Mouse (Mus musculus): Measurements from ENCODE around the gene Tecpr1. TPM values are rescaled to one million over a fixed set of nuclear protein-coding genes. Genes with fewer than 3 reads are reported as not detected.
A peak's percentile ranks its signal among the peaks of the same experiment; 100 is the strongest.

Tecpr1 gene
- polyA plus RNA-seq, 1 experiment from 2014 or later: 15.4 TPM

DNA sequence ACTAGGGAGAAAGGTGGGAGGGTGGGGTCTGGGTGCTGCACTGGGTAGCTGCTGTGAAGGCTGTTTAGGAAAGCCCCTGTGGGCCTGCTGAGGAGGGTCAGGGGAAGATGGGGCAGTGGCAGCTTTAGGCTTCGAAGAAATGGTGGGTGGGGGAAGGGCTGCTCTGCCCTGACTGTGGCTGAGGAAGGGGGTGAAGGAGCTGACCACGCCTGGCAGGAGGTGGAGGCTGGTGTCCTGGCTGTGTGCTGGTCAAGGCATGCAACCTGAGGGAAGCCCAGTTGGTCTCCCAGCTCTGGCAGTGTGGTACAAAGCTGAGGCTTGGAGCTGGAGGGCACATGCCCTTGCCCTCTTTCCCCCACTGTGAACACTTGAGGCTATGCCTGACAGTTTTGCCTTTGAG, 35.3 kb upstream of the Tecpr1 start:
- peaks cover 6% of the 10 kb centered on the region; the same call in 1 of the 2 replicates for H3K36me3 ChIP-seq (ENCODE audit: control insufficient read depth, insufficient read depth, low read length)
- WGBS: 4% methylated on average over 2 of the region's 2 CpGs
- DNase-seq (ENCODE audit: low spot score) (peak; percentile 45), ATAC-seq (ENCODE audit: low FRiP score, low TSS enrichment) (no peak)
- H3K27me3 ChIP-seq (ENCODE audit: control insufficient read depth, insufficient read depth, low read length): no peaks in the 10 kb centered on the region
- H3K4me3 ChIP-seq (ENCODE audit: low read depth, low read length): peak overlapping the region; percentile 97
- TF ChIP-seq CTCF (IDR thresholded peaks at IDR 0.05; ENCODE audit: low read depth) (no peak), EP300 (optimal IDR thresholded peaks at IDR 0.05) (no peak)
- H3K4me1 ChIP-seq (replicated peaks; ENCODE audit: control insufficient read depth, insufficient read depth): peaks cover 13% of the 10 kb centered on the region
- peak overlapping the region; percentile 64 for H3K4me2 ChIP-seq (replicated peaks; ENCODE audit: low read depth)
- H3K9me3 ChIP-seq (ENCODE audit: control insufficient read depth, low read length): no peaks in the 10 kb centered on the region
- peak overlapping the region; percentile 70 for H3K27ac ChIP-seq (replicated peaks)
- peak overlapping the region; percentile 100 for H3K9ac ChIP-seq (ENCODE audit: low read length)

DNA sequence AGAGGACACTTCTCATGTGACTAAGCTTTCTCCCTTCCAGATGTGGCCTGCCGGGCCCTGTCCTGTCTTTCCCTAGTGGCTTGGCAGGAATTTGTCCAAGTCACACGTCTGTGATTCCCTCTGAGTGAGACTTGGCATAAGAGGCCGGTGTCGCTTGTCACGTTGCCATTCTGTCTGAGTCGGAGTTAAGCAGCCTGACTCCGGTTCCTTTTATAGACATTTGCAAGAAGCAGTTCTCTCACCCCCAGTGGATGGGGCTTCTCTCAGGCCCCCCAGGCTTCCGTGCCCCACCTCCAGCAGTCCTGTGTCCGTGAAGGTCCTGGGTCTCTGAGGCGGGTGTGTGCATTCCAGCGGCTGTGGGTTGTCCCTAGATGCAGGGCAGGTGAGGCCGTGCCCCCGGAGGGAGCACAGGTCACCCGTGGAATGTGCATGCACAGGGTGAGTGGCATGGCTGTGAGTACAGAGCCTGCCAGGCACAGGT, 34.8 kb upstream of the Tecpr1 start:
- Histone ChIP-seq H3K27me3 (ENCODE audit: control insufficient read depth, insufficient read depth, low read length) (no peaks in the 10 kb centered on the region), H3K4me3 (ENCODE audit: low read depth, low read length) (peak overlapping the region; percentile 97), H3K36me3 (ENCODE audit: control insufficient read depth, insufficient read depth, low read length) (peaks cover 6% of the 10 kb centered on the region; the same call in 1 of the 2 replicates), H3K27ac (replicated peaks) (peak overlapping the region; percentile 70), H3K4me2 (replicated peaks; ENCODE audit: low read depth) (peak overlapping the region; percentile 64), H3K9me3 (ENCODE audit: control insufficient read depth, low read length) (no peaks in the 10 kb centered on the region), H3K4me1 (replicated peaks; ENCODE audit: control insufficient read depth, insufficient read depth) (peaks cover 13% of the 10 kb centered on the region), H3K9ac (ENCODE audit: low read length) (peak overlapping the region; percentile 100)
- 13% methylated on average over 14 of the region's 14 CpGs for WGBS
- DNase-seq (ENCODE audit: low spot score) (peak; percentile 69), ATAC-seq (ENCODE audit: low FRiP score, low TSS enrichment) (peak; percentile 14; the same call in 1 of the 2 replicates)
- TF ChIP-seq CTCF (IDR thresholded peaks at IDR 0.05; ENCODE audit: low read depth) (no peak), EP300 (optimal IDR thresholded peaks at IDR 0.05) (no peak)

DNA sequence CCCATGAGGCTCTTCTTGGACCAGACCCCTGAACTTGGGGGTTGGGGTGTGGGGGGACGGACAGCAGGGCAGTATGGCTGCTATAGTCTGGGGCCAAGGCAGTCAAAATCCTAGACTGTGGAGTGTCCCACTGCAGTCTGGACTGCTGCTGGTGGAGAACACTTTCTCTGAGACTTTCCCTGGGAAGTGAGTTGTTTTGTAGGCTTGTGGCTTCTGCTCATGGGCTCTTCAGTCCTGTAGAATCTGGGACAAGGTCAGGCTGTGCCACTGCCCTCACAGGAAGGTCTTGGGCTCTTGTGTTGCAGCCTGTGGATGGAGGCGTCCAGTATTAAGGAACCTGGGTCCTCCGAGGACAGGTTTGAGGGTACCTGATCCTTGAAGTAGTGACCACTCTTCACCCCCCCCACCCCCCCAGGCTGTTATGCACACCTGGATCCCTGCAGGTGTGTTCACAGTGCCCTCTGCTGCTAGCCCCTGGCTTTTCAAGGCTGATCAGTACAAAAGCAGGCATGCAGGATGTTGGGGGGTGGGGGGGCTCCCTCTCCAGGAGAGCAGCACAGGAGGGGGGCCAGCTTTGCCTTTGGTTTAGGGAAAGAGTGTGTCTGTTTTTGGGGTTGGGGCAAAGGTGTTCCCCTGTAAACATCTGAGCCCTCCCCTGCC, 34.2 kb upstream of the Tecpr1 start:
- ATAC-seq (ENCODE audit: low FRiP score, low TSS enrichment): no peak
- Histone ChIP-seq H3K27ac (replicated peaks) (peak overlapping the region; percentile 99), H3K4me3 (ENCODE audit: low read depth, low read length) (peak overlapping the region; percentile 97), H3K4me1 (replicated peaks; ENCODE audit: control insufficient read depth, insufficient read depth) (peaks cover 13% of the 10 kb centered on the region), H3K36me3 (ENCODE audit: control insufficient read depth, insufficient read depth, low read length) (0 out of 2 replicates have a peak, but pooled peaks cover 6% of the 10 kb centered on the region), H3K4me2 (replicated peaks; ENCODE audit: low read depth) (peak overlapping the region; percentile 64), H3K9ac (ENCODE audit: low read length) (peak overlapping the region; percentile 100), H3K9me3 (ENCODE audit: control insufficient read depth, low read length) (no peaks in the 10 kb centered on the region), H3K27me3 (ENCODE audit: control insufficient read depth, insufficient read depth, low read length) (no peaks in the 10 kb centered on the region)
- WGBS: 39% methylated on average over 3 of the region's 3 CpGs
- TF ChIP-seq CTCF (IDR thresholded peaks at IDR 0.05; ENCODE audit: low read depth): peak; percentile 60
- no peak for TF ChIP-seq EP300 (optimal IDR thresholded peaks at IDR 0.05)
- peak; percentile 66 for DNase-seq (ENCODE audit: low spot score)

DNA sequence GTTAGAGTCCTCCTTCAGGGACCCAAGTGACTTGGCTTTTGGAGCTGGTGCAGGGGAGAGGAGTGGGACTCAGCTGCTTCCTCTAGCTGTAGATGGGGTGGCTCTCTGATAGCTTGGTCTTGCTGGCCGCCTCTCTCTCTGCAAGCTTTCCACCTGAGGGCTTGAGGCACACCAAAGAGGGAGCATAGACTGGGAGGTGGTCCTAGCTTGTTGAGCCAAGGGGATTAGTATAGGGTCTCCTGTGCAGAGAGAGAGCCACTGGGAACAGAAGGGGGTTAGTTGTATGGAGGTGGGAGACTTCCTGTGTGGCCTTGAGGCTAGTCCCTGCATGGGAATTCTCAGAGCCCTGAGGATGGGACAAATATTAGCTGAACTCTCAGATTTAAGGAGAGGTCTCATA, 33.5 kb upstream of the Tecpr1 start:
- peak overlapping the region; percentile 64 for H3K4me2 ChIP-seq (replicated peaks; ENCODE audit: low read depth)
- H3K27me3 ChIP-seq (ENCODE audit: control insufficient read depth, insufficient read depth, low read length): no peaks in the 10 kb centered on the region
- H3K9ac ChIP-seq (ENCODE audit: low read length): peak overlapping the region; percentile 100
- ATAC-seq (ENCODE audit: low FRiP score, low TSS enrichment): no peak
- peak; percentile 19 for DNase-seq (ENCODE audit: low spot score)
- no peaks in the 10 kb centered on the region for H3K9me3 ChIP-seq (ENCODE audit: control insufficient read depth, low read length)
- TF ChIP-seq EP300 (optimal IDR thresholded peaks at IDR 0.05) (no peak), CTCF (IDR thresholded peaks at IDR 0.05; ENCODE audit: low read depth) (no peak)
- peak overlapping the region; percentile 99 for H3K27ac ChIP-seq (replicated peaks)
- peak overlapping the region; percentile 97 for H3K4me3 ChIP-seq (ENCODE audit: low read depth, low read length)
- 23% methylated on average over 1 of the region's 1 CpGs for WGBS
- H3K36me3 ChIP-seq (ENCODE audit: control insufficient read depth, insufficient read depth, low read length): 0 out of 2 replicates have a peak, but pooled peaks cover 6% of the 10 kb centered on the region
- peaks cover 13% of the 10 kb centered on the region for H3K4me1 ChIP-seq (replicated peaks; ENCODE audit: control insufficient read depth, insufficient read depth)

DNA sequence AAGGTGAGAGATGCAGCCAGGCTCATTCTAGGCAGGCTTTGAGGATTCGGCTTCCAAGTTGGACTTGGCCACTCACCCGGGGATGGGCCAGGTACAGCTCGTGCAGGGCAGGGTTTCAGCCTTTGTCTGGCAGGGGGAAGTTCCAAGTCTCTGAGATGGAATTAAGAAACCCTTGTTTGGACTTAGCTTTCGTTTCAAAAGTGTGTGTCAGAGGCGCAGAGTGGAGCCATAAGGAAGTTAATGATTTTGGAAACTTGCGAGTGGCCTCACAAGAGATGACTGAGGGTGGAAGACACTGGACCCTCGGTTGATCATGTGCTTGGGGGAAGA, 33.1 kb upstream of the Tecpr1 start:
- 0 out of 2 replicates have a peak, but pooled peaks cover 6% of the 10 kb centered on the region for H3K36me3 ChIP-seq (ENCODE audit: control insufficient read depth, insufficient read depth, low read length)
- ATAC-seq (ENCODE audit: low FRiP score, low TSS enrichment): no peak
- peak overlapping the region; percentile 99 for H3K27ac ChIP-seq (replicated peaks)
- peak overlapping the region; percentile 97 for H3K4me3 ChIP-seq (ENCODE audit: low read depth, low read length)
- peaks cover 13% of the 10 kb centered on the region for H3K4me1 ChIP-seq (replicated peaks; ENCODE audit: control insufficient read depth, insufficient read depth)
- H3K4me2 ChIP-seq (replicated peaks; ENCODE audit: low read depth): peak overlapping the region; percentile 64
- WGBS: 3% methylated on average over 7 of the region's 7 CpGs
- no peaks in the 10 kb centered on the region for H3K27me3 ChIP-seq (ENCODE audit: control insufficient read depth, insufficient read depth, low read length)
- H3K9ac ChIP-seq (ENCODE audit: low read length): peak overlapping the region; percentile 100
- DNase-seq (ENCODE audit: low spot score): no peak
- H3K9me3 ChIP-seq (ENCODE audit: control insufficient read depth, low read length): no peaks in the 10 kb centered on the region
- TF ChIP-seq EP300 (optimal IDR thresholded peaks at IDR 0.05) (no peak), CTCF (IDR thresholded peaks at IDR 0.05; ENCODE audit: low read depth) (no peak)
